Mouse (Mus musculus) heart, postnatal 4 days (tissue): Measurements from ENCODE around the gene H2al1f. TPM values are rescaled to one million over a fixed set of nuclear protein-coding genes. Genes with fewer than 3 reads are reported as not detected.
"Not testable (repeated sequence)": the region's sequence is repeated elsewhere in the genome, so short reads cannot be mapped to it uniquely, and the experiment has no call there.

Experiments
- DNase-seq: peaks from one replicate; pipeline ENCODE4 v3.0.0; 2021
- total RNA-seq, 2 experiments: library from RNA; stranded (reverse); gene quantifications; 2 replicates each; pipeline ENCODE4 v1.2.3; 2021

The H2al1f gene
- total RNA-seq, result not detected

DNA sequence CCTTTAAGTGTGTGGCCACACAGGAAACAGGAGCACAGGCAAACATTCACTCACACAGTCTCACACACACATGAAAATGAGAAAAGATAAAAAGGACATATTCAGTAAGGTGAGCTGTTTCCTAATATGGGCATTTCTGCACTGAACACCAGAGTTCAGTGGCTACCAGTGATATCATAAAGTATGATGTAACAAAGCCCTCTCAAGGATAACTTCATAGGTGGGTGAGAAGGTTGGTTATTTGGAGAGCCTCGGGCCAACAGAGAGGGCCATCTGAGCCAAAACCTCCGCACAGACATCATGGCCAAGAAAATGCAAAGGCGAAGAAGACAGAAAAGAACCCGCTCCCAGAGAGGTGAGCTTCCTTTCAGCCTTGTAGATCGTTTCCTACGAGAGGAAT lies at the start of gene H2al1f:
Gene H2al1f (plus strand): TSS at position 301 of the 400 bp plus-strand sequence.
- not testable (repeated sequence) for DNase-seq

DNA sequence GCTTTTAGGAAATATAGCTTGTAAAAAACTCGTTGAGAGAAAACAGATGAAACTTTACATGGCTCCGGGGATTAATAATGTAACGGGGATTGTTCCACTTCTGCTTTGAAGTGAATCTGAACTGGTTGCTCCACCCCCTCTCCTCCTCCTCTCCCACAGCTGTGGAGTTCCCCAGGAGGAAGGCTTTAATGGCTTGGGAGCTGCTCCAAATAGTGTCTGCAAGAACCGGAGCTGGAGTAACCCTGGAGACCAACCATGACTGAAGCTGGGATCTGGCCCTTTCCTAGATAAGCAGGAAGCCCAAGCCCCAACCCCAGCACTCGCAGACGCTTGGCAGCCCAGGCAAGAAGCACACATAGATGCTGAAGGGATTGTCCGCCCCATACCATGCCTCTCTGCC lies 47.2 kb upstream of the H2al1f start:
- peak; percentile 32 for DNase-seq

DNA sequence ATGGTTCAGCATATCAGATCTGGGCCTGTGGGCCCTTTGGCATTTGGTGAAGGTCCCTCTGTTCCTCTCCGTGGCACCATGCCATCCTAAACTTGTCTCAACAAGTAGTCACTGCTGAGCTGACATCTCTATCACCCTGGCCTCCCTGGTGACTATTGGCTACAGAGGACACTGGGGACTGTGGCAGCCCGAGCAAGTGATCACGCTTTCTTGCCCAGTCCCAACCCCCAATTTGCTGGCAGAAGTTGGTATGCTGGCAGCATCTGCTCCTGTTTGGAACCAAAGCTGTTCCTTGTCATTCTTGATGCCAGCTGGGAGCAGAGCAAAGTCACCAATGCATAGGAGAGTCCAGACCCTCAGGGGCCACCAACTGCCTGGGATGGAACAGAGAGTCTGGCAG lies 45.9 kb upstream of the H2al1f start:
- peak; percentile 35 for DNase-seq

DNA sequence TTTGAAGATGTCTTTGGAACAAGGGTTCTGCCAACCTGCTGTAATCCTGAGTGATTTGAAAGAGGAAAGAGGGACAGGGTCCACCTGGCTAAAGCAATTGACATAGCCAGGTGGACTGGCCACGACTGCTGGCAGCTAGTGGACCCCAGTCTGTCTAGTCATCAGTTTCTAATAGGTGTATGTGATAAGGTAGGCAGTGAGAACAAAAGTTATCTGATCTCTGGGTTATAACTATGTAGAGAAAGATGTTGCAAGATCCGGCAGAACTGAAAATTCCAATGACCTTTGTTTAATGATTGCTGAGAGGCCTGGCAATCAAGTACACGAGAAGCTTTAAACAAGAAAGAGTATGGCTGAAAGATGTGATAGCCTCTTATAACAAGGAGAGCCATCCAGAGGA lies 41.8 kb upstream of the H2al1f start:
- no peak for DNase-seq

DNA sequence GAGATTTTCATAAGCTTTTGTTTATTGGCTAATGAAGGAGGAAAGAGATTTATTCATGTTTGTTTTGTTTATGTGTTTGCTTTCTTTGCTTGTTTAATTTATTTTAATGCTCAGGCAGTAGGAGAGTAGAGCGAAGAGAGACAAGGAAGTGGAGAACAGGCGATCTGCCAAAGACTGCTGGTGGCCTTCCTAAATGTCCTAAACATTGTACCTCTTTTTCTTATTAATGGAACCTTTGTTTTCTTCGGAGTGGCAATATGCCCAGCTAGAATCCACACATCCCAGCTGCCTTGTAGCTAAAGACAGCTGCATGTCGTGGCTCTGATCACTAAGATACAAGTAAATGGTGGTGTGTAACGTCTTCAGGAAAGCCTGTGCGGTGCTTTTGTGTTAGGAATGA lies 37.9 kb upstream of the H2al1f start:
- DNase-seq, result no peak

DNA sequence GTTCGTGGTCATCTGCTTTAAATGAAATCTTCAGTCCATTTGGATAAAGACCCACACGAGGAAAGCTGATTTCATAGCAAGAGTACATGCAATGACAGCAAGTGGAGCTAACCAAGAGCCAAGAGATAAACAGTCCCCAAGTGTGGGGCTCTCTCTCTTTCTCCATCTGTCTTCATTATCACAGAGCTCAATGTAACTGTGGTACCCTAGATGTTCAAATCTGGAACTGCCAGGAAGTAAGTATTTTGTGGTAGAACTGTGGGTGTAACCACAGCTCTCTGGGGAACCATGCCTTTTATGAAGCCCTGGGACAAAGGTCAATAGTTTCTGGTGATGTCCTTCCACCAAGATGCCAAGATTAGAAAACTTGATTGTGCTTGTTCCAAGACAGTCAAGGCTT lies 34.2 kb upstream of the H2al1f start:
- DNase-seq, result no peak

DNA sequence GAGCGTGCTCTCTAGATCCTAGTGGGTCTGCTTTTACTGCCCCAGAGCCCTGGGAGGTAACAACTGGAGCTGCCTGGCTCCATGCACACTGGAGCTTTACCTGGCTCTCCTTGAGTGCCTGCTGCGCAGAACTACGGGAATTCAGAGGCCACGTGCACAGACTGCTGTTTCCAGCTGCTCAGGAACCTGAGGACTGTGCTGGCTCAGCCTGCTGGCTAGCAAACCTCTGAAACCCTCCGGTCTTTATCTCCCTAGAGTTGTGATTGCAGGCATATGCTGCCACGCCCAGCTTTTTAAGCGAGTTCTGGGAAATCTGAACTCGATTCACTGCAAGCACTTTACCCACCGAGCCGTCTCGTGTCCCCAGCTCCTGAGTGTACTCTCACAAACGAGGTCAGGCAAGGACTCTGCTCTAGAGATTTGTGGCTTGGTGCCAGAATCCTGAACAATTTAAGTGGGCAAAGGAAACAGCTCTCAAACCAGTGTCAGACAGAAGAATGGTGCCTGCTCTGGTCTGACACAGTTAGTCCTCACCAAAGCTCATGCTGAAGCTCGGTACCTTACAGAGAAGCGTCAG lies 26.6 kb upstream of the H2al1f start:
- peak; percentile 55 for DNase-seq

DNA sequence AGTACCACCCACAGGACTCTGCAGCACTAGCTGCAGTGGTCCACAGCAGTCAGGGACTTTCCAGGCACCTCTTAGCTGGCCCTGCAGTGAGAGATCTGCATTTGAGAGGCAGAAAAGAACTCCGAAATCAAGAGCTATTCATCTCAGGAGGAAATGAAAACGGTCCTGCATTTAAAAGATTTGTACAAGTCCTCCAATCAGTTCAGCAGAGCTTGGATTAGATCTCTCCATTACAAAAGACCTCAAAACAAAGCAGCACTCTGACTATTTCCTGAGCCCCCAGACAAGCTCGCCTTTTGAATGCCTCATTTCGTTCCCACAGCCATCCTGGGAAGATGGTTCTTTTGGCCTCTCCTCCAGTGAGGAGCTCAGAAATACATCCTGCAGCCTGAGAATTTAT lies 25.7 kb upstream of the H2al1f start:
- DNase-seq, result no peak

DNA sequence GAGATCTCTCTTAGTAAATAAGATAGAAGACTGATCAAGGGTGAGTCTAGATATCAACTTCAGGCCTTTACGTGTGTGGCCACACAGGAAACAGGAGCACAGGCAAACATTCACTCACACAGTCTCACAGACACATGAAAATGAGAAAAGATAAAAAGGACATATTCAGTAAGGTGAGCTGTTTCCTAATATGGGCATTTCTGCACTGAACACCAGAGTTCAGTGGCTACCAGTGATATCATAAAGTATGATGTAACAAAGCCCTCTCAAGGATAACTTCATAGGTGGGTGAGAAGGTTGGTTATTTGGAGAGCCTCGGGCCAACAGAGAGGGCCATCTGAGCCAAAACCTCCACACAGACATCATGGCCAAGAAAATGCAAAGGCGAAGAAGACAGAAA lies 16.0 kb upstream of the H2al1f start, which contains the start of gene H2al1a:
Gene H2al1a (plus strand): TSS at position 301 of the 400 bp plus-strand sequence.
- not testable (repeated sequence) for DNase-seq

DNA sequence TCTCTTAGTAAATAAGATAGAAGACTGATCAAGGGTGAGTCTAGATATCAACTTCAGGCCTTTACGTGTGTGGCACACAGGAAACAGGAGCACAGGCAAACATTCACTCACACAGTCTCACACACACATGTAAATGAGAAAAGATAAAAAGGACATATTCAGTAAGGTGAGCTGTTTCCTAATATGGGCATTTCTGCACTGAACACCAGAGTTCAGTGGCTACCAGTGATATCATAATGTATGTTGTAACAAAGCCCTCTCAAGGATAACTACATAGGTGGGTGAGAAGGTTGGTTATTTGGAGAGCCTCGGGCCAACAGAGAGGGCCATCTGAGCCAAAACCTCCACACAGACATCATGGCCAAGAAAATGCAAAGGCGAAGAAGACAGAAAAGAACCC lies 12.8 kb upstream of the H2al1f start, which contains the start of gene H2al1b:
Gene H2al1b (plus strand): TSS at position 301 of the 400 bp plus-strand sequence.
- DNase-seq, result not testable (repeated sequence)

DNA sequence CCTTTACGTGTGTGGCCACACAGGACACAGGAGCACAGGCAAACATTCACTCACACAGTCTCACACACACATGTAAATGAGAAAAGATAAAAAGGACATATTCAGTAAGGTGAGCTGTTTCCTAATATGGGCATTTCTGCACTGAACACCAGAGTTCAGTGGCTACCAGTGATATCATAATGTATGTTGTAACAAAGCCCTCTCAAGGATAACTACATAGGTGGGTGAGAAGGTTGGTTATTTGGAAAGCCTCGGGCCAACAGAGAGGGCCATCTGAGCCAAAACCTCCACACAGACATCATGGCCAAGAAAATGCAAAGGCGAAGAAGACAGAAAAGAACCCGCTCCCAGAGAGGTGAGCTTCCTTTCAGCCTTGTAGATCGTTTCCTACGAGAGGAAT lies 9.6 kb upstream of the H2al1f start, which contains the start of gene H2al1c:
Gene H2al1c (plus strand): TSS at position 301 of the 400 bp plus-strand sequence.
- DNase-seq, result not testable (repeated sequence)

DNA sequence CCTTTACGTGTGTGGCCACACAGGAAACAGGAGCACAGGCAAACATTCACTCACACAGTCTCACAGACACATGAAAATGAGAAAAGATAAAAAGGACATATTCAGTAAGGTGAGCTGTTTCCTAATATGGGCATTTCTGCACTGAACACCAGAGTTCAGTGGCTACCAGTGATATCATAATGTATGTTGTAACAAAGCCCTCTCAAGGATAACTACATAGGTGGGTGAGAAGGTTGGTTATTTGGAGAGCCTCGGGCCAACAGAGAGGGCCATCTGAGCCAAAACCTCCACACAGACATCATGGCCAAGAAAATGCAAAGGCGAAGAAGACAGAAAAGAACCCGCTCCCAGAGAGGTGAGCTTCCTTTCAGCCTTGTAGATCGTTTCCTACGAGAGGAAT lies 6.4 kb upstream of the H2al1f start, which contains the start of gene H2al1d:
Gene H2al1d (plus strand): TSS at position 301 of the 400 bp plus-strand sequence.
- not testable (repeated sequence) for DNase-seq

DNA sequence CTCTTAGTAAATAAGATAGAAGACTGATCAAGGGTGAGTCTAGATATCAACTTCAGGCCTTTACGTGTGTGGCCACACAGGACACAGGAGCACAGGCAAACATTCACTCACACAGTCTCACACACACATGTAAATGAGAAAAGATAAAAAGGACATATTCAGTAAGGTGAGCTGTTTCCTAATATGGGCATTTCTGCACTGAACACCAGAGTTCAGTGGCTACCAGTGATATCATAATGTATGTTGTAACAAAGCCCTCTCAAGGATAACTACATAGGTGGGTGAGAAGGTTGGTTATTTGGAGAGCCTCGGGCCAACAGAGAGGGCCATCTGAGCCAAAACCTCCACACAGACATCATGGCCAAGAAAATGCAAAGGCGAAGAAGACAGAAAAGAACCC lies 3.3 kb upstream of the H2al1f start, which contains the start of gene H2al1e:
Gene H2al1e (plus strand): TSS at position 301 of the 400 bp plus-strand sequence.
- DNase-seq, result not testable (repeated sequence)

DNA sequence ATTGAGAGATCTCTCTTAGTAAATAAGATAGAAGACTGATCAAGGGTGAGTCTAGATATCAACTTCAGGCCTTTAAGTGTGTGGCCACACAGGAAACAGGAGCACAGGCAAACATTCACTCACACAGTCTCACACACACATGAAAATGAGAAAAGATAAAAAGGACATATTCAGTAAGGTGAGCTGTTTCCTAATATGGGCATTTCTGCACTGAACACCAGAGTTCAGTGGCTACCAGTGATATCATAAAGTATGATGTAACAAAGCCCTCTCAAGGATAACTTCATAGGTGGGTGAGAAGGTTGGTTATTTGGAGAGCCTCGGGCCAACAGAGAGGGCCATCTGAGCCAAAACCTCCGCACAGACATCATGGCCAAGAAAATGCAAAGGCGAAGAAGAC lies 3.0 kb downstream of the H2al1f start, which contains the start of gene H2al1g:
Gene H2al1g (plus strand): TSS at position 301 of the 400 bp plus-strand sequence.
- DNase-seq, result not testable (repeated sequence)

DNA sequence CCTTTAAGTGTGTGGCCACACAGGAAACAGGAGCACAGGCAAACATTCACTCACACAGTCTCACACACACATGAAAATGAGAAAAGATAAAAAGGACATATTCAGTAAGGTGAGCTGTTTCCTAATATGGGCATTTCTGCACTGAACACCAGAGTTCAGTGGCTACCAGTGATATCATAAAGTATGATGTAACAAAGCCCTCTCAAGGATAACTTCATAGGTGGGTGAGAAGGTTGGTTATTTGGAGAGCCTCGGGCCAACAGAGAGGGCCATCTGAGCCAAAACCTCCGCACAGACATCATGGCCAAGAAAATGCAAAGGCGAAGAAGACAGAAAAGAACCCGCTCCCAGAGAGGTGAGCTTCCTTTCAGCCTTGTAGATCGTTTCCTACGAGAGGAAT lies 6.2 kb downstream of the H2al1f start, which contains the start of gene H2al1h:
Gene H2al1h (plus strand): TSS at position 301 of the 400 bp plus-strand sequence.
- not testable (repeated sequence) for DNase-seq

DNA sequence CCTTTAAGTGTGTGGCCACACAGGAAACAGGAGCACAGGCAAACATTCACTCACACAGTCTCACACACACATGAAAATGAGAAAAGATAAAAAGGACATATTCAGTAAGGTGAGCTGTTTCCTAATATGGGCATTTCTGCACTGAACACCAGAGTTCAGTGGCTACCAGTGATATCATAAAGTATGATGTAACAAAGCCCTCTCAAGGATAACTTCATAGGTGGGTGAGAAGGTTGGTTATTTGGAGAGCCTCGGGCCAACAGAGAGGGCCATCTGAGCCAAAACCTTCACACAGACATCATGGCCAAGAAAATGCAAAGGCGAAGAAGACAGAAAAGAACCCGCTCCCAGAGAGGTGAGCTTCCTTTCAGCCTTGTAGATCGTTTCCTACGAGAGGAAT lies 9.4 kb downstream of the H2al1f start, which contains the start of gene H2al1i:
Gene H2al1i (plus strand): TSS at position 301 of the 400 bp plus-strand sequence.
- not testable (repeated sequence) for DNase-seq

DNA sequence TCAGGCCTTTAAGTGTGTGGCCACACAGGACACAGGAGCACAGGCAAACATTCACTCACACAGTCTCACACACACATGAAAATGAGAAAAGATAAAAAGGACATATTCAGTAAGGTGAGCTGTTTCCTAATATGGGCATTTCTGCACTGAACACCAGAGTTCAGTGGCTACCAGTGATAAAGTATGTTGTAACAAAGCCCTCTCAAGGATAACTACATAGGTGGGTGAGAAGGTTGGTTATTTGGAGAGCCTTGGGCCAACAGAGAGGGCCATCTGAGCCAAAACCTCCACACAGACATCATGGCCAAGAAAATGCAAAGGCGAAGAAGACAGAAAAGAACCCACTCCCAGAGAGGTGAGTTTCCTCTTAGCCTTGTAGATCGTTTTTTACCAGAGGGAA lies 12.6 kb downstream of the H2al1f start, which contains the start of gene H2al1j:
Gene H2al1j (plus strand): TSS at position 301 of the 400 bp plus-strand sequence.
- not testable (repeated sequence) for DNase-seq

DNA sequence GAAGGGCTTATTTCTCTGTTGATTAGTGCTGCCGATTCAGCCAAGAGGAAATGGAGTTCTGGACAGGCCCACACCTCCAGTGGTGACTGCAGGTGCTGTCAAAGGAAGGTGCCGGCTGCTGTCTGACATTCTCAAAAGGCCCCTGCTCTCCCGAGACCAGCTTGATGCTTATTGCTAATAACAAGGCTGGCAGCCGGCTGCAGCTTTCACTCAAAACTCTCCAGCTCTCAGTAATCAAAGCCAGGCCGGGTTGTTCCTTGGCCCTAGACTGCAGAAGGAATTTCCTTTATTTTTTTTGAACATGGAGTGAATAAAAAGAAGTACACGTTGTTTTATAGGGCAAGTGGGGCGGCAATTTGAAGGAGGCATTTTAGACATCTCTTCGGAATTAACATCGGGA lies 30.8 kb downstream of the H2al1f start:
- no peak for DNase-seq

DNA sequence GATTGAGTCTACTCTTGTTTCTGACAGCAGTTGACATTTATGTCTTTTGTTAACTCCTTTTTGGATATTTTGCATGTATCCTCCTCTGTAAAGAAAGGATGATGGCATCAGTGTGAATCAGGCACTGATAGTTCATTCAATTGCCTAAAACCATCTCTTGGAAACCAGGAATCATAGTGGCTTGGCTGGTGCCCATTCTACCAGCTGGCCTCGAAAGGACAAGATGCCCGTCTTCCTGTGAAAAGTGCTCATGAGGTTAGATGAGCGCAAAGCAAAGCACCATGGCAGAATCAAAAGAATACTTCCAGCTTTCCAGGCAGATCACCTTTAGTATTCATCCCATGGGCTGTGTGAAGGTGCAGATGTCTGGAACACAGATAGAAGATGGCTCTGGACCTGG lies 31.8 kb downstream of the H2al1f start:
- no peak for DNase-seq

DNA sequence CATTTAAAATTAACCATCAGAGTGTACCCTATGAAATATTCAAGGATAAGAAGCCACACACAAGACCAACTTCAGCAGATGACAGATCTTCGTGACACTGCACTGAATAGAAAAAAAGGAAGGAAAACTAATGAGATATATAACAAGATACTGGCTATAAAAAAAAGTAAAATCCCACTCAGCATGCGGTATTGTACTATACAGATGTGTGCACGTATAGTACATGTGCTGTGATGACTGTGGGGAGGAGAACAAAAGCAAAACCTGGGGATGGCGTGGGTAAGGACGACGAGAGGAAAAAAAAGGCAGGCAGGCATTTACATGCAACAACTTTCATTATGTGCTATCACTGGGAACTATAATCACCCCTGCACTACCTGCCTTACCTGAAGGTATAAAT lies 45.9 kb downstream of the H2al1f start:
- no peak for DNase-seq

DNA sequence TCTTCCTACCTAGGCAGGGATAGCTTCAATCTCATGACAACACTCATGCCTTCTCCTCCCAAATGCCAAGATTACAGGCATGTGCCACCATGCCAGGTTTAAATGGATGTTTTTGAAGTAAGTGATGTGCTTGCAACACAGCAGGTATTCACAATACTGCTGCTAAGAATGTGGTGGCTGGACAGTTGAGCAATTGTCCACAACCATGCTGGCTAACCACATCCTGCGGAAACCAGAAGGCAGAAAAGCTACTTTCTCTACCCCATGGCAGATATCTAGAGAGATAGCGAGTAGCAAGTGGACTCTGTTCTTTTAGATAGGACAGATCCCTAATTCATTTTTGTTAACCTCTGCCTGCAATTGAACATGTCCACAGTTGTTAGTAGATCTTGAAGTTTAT lies 46.3 kb downstream of the H2al1f start:
- DNase-seq, result no peak

DNA sequence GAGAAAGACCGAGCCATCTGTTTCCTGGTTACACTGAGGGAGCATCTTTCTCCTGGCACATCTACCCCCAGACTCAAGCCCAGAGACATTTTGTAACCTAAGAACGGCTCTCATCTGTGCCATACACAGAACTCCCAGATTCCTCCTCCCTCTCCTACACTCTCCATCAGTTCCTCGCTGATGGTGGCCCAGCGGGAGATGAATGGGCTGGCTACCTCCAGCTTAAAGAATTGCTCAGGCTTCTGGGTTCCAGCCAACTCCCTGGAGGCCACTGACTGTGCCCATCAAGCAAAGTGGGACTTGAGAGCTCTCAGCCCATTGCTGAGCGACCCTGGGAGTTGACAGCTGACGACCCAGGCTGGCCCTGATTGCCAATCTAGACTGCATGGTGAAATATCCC lies 48.9 kb downstream of the H2al1f start:
- DNase-seq, result no peak
